Mouse (Mus musculus) C2C12 (cell line): ENCODE data around the gene Gm38394.

ENCODE experiments used
- CEBPB ChIP-seq: IDR thresholded peaks from one replicate; pipeline ENCODE4 v1.6.1; 2011; ENCODE audit warnings: low read depth, mild to moderate bottlenecking, control low read depth, moderate library complexity
- CTCF ChIP-seq: IDR thresholded peaks from one replicate; pipeline ENCODE4 v1.5.1; 2011; ENCODE audit not compliant: control insufficient read depth, insufficient read depth, insufficient read length
- MAX ChIP-seq: IDR thresholded peaks from one replicate; pipeline ENCODE4 v1.6.1; 2011; ENCODE audit warnings: mild to moderate bottlenecking, control low read depth
- MYOG ChIP-seq: IDR thresholded peaks from one replicate; pipeline ENCODE4 v1.6.1; 2011; ENCODE audit not compliant: control insufficient read depth, insufficient read length; ENCODE audit errors: extremely low read depth
- USF1 ChIP-seq: IDR thresholded peaks from one replicate; pipeline ENCODE4 v1.6.1; 2011; ENCODE audit warnings: low read depth, mild to moderate bottlenecking, control low read depth, moderate library complexity

GRCm38 (mm10) chr1:133625052-133625451 is 36.1 kb downstream of the Gm38394 start:
- TF ChIP-seq CTCF (no peak), MAX (no peak), USF1 (no peak), CEBPB (no peak), MYOG (no peak)
